Mouse (Mus musculus) bone marrow macrophage, adult 2 months (primary cell): ENCODE measurements around the gene Ppm1j. TPM values are rescaled to one million over a fixed set of nuclear protein-coding genes. Genes with fewer than 3 reads are reported as not detected.
A peak's percentile ranks its signal among the peaks of the same experiment; 100 is the strongest.

Source experiments
- H3K27ac ChIP-seq: 2 replicates; pipeline ENCODE4 v1.5.1; 2012; ENCODE audit warnings: low read depth, low read length; ENCODE audit not compliant: insufficient read depth
- H3K4me1 ChIP-seq: 2 replicates; pipeline ENCODE4 v1.6.1; 2012; ENCODE audit warnings: low read length; ENCODE audit not compliant: control insufficient read depth, insufficient read depth
- H3K4me3 ChIP-seq: 2 replicates; pipeline ENCODE4 v1.5.1; 2012; ENCODE audit warnings: mild to moderate bottlenecking, low read length, moderate library complexity; ENCODE audit not compliant: insufficient read depth
- CTCF ChIP-seq: IDR thresholded peaks from 2 replicates; pipeline ENCODE4 v1.5.1; 2012; ENCODE audit warnings: low read depth, mild to moderate bottlenecking, low read length, moderate library complexity
- POLR2A ChIP-seq: IDR thresholded peaks from 2 replicates; pipeline ENCODE4 v1.6.1; 2012; ENCODE audit warnings: mild to moderate bottlenecking, low read depth, low read length, borderline replicate concordance
- polyA plus RNA-seq: library from polyadenylated mRNA; stranded (reverse); fragments of >200 nt; gene quantifications from 2 replicates; pipeline ENCODE4 v1.2.4, GENCODE M21; 2012; ENCODE audit not compliant: missing spikeins, insufficient read depth, insufficient read length

Gene Ppm1j
- polyA plus RNA-seq, 1 experiment, result 1.3 TPM

DNA sequence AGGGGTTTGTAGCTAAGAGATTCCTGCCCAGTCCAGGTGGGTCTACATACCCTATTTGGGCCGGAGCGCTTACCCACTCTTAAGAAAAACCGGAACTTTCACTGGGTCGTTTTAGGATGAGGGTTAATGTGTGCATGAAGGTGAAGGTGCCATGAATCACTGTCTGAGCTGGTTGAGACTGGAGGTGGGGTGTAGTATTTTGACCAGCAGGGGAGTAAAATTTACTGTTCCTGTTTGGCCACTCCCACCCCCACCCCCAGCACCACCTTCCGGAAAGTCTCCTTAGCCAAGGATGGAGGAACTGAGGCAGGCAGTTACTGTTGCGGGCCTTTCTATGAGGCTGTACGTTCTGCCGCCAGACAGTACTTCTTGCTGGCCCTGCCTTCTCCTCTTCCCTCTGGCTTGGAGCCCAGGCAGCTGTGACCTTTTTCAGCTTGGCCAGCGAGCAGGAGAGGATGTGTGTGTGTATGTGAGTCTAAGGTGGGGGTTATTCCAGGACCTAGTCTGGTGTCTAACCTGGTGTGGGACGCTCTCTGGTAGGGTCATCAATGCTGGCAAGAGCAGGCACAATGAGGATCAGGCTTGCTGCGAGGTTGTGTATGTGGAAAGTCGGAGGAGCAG is 1.3 kb downstream of the Ppm1j start:
- Histone ChIP-seq H3K4me1 (peaks cover 2% of the 10 kb centered on the region; the same call in 1 of the 2 replicates), H3K4me3 (peak overlapping the region; percentile 58)
- TF ChIP-seq CTCF (no peak), POLR2A (no peak)

DNA sequence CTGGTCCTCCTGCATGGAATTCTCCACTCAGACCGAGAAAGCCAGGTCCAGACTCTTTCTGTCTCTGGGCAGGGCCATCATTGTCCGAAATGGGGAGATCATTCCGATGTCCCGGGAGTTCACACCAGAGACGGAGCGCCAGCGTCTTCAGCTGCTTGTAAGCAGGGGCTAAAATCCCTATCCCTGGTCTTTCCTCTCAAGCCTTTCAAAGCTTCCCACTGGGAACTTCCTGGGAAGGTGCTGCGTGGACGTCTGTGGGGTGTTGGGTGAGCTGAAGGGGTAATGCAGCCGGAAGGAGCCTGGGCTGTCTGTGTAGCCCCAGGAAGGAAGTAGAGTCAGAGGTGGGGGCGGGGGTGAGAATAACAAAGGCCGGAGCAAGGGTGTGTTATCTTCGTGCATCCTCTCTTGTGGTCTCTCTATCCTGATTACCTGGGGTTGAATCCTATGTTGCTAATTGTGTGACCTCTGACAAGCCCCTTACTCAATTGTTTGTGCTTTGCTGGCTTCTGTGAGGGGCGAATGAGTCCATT is 3.2 kb downstream of the Ppm1j start:
- H3K4me1 ChIP-seq, result peaks cover 2% of the 10 kb centered on the region; the same call in 1 of the 2 replicates
- TF ChIP-seq POLR2A (no peak), CTCF (no peak)
- H3K4me3 ChIP-seq, result no peak overlapping the region
- H3K27ac ChIP-seq, result no peak overlapping the region

More for the DNA sequence above, 1.3 kb downstream of the Ppm1j start:
- H3K27ac ChIP-seq, result no peak overlapping the region

DNA sequence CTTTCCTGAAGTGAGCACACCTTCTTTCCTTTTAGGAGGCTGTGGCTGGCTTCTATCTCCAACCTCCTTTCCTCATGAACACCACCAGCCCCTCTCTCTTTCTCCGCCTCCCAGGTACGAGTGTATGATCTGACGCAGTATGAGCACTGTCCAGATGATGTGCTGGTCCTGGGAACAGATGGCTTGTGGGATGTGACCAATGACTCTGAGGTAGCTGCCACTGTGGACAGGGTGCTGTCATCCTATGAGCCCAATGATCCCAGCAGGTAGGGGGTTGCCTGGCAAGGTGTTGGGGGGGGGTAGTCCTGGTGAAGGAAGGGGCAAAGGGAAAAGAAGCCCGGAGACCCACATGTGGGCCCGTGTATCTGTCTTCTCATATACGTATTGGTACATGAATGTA is 4.4 kb downstream of the Ppm1j start:
- TF ChIP-seq CTCF (no peak), POLR2A (no peak)
- Histone ChIP-seq H3K27ac (no peak overlapping the region), H3K4me3 (no peak overlapping the region), H3K4me1 (peaks cover 14% of the 10 kb centered on the region)

- peaks cover 40% of the 10 kb centered on the region for H3K4me1 ChIP-seq
- H3K27ac ChIP-seq, result no peak within 1 kb of the TSS
- peak within 1 kb of the TSS; percentile 69 for H3K4me3 ChIP-seq
- TF ChIP-seq POLR2A (no peak), CTCF (no peak)
Observed at GRCm38 (mm10) chr3:104788075-104788474, 7.2 kb downstream of the Ppm1j start, which contains the start of gene Rhoc. Rhoc (plus strand) TSS chr3:104788375.

DNA sequence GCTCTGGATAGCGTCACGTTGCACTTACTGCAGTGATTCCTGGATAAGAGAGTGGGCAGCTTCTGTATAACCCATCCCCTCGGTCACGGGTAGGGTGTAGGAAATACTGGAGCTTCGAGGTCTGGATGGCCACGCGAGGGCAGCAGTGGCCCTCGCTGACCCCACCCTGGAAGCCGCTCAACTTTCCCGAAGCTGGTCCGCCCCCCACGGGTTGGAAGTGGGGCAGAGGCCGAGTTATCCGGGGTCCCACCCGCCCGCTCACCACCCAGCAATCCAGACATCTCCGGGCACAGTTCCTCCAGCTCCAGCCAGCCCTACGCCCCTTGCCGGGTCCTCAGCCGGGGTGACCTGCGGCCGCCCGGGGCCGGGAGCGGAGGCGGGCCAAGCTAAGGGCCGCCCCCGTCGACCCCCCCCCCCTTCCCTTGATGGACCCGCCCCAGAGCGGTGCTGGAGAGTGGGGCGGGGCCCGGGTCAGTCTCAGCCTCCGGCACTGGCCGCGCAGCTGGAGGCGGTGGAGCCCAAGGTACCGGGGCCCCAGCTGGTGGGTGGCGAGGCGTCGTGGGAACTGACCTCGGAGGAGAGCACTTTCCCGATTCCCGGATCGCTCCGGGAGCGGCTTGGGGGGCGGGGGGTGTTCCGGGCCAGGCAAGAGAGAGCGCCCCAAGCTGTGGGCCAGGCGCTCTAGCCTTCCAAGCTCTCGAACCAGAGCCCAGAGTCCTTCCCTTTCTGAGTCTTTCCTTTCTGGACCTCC is 7.9 kb downstream of the Ppm1j start:
- Histone ChIP-seq H3K4me3 (peak overlapping the region; percentile 69), H3K4me1 (peaks cover 44% of the 10 kb centered on the region), H3K27ac (no peak overlapping the region)
- no peak for TF ChIP-seq POLR2A
- peak; percentile 68 for TF ChIP-seq CTCF

GRCm38 (mm10) chr3:104789312-104789605 is 8.4 kb downstream of the Ppm1j start:
- Histone ChIP-seq H3K4me3 (peak overlapping the region; percentile 69), H3K27ac (no peak overlapping the region), H3K4me1 (peaks cover 49% of the 10 kb centered on the region)
- no peak for TF ChIP-seq POLR2A
- no peak for TF ChIP-seq CTCF

DNA sequence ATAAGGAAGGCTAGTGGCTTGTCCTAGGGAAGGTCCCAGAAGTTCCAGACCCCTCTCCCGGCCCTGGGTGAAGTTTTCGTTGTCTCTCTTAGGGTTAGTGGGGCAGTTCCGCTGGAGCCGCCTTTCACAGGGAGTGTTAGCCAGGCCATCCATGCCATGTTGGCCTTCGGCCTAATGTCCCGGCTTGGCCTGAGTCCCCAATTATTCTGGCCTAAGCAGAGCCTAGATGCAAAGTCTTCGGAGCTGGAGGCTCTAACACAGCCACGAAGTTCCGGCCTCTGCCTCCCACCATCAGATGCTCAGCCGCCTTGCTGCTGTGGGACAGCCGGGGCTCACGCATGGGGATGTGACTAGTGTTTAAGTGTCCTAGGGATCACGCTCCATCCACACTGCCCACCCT is 9.0 kb downstream of the Ppm1j start:
- Histone ChIP-seq H3K4me1 (peaks cover 51% of the 10 kb centered on the region), H3K27ac (no peak overlapping the region), H3K4me3 (no peak overlapping the region)
- no peak for TF ChIP-seq POLR2A
- TF ChIP-seq CTCF, result no peak

GRCm38 (mm10) chr3:104790401-104790937 is 9.6 kb downstream of the Ppm1j start:
- Histone ChIP-seq H3K27ac (no peak overlapping the region), H3K4me3 (no peak overlapping the region), H3K4me1 (peaks cover 56% of the 10 kb centered on the region)
- no peak for TF ChIP-seq POLR2A
- no peak for TF ChIP-seq CTCF

- no peak overlapping the region for H3K4me3 ChIP-seq
- peaks cover 57% of the 10 kb centered on the region for H3K4me1 ChIP-seq
Observed at GRCm38 (mm10) chr3:104791017-104791416, 10.2 kb downstream of the Ppm1j start.

DNA sequence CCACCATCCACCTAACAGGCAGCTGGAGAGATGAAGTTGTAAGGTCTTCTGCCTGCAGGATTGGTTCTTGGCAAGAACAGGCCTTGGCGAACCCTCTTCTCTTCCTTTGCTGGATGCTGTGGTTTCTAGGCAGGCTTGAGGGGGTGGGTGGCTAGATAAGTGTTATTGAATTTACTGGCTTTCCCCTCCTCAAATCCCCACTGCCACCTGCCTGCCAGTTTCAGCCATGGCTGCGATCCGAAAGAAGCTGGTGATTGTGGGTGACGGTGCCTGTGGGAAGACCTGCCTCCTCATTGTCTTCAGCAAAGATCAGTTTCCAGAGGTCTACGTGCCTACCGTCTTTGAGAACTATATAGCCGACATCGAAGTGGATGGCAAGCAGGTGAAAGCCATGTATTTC is 10.8 kb downstream of the Ppm1j start:
- Histone ChIP-seq H3K4me3 (no peak overlapping the region), H3K4me1 (peaks cover 57% of the 10 kb centered on the region), H3K27ac (no peak overlapping the region)
- no peak for TF ChIP-seq POLR2A
- TF ChIP-seq CTCF, result no peak

More at GRCm38 (mm10) chr3:104791017-104791416, 10.2 kb downstream of the Ppm1j start:
- TF ChIP-seq CTCF (no peak), POLR2A (no peak)
- H3K27ac ChIP-seq, result no peak overlapping the region
